Mouse (Mus musculus): Measurements from ENCODE around the gene Mdfic.

Gene Mdfic

GRCm38 (mm10) chr6:15742591-15743149 is 22.2 kb downstream of the Mdfic start:
- DNase-seq (ENCODE audit: low spot score in 2 of 2) = no peak

GRCm38 (mm10) chr6:15743291-15743792 is 22.9 kb downstream of the Mdfic start:
- DNase-seq (ENCODE audit: low spot score in 2 of 2) = peak in 1 of 2 experiments; percentile 13

- no peak for DNase-seq (ENCODE audit: low spot score in 2 of 2)
Observed at GRCm38 (mm10) chr6:15743793-15744192, 23.3 kb downstream of the Mdfic start.

GRCm38 (mm10) chr6:15745313-15745712 is 24.9 kb downstream of the Mdfic start:
- no peak for DNase-seq (ENCODE audit: low spot score in 2 of 2)

GRCm38 (mm10) chr6:15745891-15746290 is 25.4 kb downstream of the Mdfic start:
- no peak for DNase-seq (ENCODE audit: low spot score in 2 of 2)

GRCm38 (mm10) chr6:15747396-15748155 is 27.1 kb downstream of the Mdfic start:
- no peak for DNase-seq (ENCODE audit: low spot score in 2 of 2)

GRCm38 (mm10) chr6:15748236-15748635 is 27.8 kb downstream of the Mdfic start:
- DNase-seq (ENCODE audit: low spot score in 2 of 2) = no peak

- DNase-seq (ENCODE audit: low spot score in 2 of 2) = no peak
Observed at GRCm38 (mm10) chr6:15748943-15749342, 28.5 kb downstream of the Mdfic start.

GRCm38 (mm10) chr6:15750101-15750500 is 29.6 kb downstream of the Mdfic start:
- DNase-seq (ENCODE audit: low spot score in 2 of 2) = no peak

GRCm38 (mm10) chr6:15751375-15751774 is 30.9 kb downstream of the Mdfic start:
- DNase-seq (ENCODE audit: low spot score in 2 of 2) = no peak

GRCm38 (mm10) chr6:15752160-15752559 is 31.7 kb downstream of the Mdfic start:
- DNase-seq (ENCODE audit: low spot score in 2 of 2) = no peak

- DNase-seq (ENCODE audit: low spot score in 2 of 2) = no peak
Observed at GRCm38 (mm10) chr6:15753208-15753607, 32.7 kb downstream of the Mdfic start.

GRCm38 (mm10) chr6:15758394-15758793 is 37.9 kb downstream of the Mdfic start:
- DNase-seq (ENCODE audit: low spot score in 2 of 2) = no peak

GRCm38 (mm10) chr6:15760750-15761149 is 40.3 kb downstream of the Mdfic start:
- no peak for DNase-seq (ENCODE audit: low spot score in 2 of 2)

- DNase-seq (ENCODE audit: low spot score in 2 of 2) = no peak
Observed at GRCm38 (mm10) chr6:15764039-15764438, 43.6 kb downstream of the Mdfic start.

GRCm38 (mm10) chr6:15767460-15767859 is 47.0 kb downstream of the Mdfic start:
- DNase-seq (ENCODE audit: low spot score in 2 of 2) = no peak

- DNase-seq (ENCODE audit: low spot score in 2 of 2) = no peak
Observed at GRCm38 (mm10) chr6:15770128-15770527, 49.7 kb downstream of the Mdfic start.

GRCm38 (mm10) chr6:15777070-15777469 is 56.6 kb downstream of the Mdfic start:
- no peak for DNase-seq (ENCODE audit: low spot score in 2 of 2)

- no peak for DNase-seq (ENCODE audit: low spot score in 2 of 2)
Observed at GRCm38 (mm10) chr6:15780127-15780526, 59.7 kb downstream of the Mdfic start.

- DNase-seq (ENCODE audit: low spot score in 2 of 2) = no peak
Observed at GRCm38 (mm10) chr6:15780688-15781087, 60.2 kb downstream of the Mdfic start.

GRCm38 (mm10) chr6:15789523-15790500 is 69.4 kb downstream of the Mdfic start:
- DNase-seq (ENCODE audit: low spot score in 2 of 2) = peak; percentile 69 to 73
